Mouse (Mus musculus): ENCODE measurements around the gene Plac8.

Plac8 gene

DNA sequence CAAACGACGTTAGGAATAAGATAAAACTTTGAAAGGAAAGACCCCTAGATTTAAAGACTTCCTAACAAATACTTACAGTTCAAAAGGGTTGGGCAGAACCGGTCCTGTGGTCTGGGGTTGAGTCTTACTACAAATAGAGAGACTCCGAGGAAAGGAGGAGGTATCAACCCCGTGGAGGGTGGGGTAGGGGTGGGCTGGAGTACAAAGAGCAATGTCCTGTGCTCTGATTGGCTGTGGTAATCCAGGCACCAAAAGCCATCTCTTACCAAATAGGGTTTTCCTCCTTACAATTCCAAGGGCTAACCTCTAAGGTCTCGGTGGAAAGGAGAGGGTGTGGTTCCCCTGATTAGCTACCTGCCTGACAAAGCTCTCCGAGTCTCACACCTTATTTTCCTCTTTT is at the start of gene Plac8:
Plac8 (minus strand) TSS at position 177 of the 400 bp plus-strand sequence.
- in situ Hi-C loops (cut with MboI, MseI), result loop anchor here (10.0 kb wide), 1 partner anchor 73 kb away; no protein-coding TSS in a partner anchor

- in situ Hi-C loops (cut with MboI, MseI), result no loop called here
These were observed 48.9 kb upstream of the Plac8 start for GRCm38 (mm10) chr5:100620952-100621351.

- in situ Hi-C loops (cut with MboI, MseI), result no loop called here
These were observed 47.7 kb upstream of the Plac8 start for GRCm38 (mm10) chr5:100619586-100620275.

GRCm38 (mm10) chr5:100613896-100614768 is 42.1 kb upstream of the Plac8 start:
- in situ Hi-C loops (cut with MboI, MseI), result no loop called here

GRCm38 (mm10) chr5:100607868-100608267 is 35.8 kb upstream of the Plac8 start:
- in situ Hi-C loops (cut with MboI, MseI), result no loop called here

GRCm38 (mm10) chr5:100607090-100607762 is 35.2 kb upstream of the Plac8 start:
- in situ Hi-C loops (cut with MboI, MseI), result no loop called here

DNA sequence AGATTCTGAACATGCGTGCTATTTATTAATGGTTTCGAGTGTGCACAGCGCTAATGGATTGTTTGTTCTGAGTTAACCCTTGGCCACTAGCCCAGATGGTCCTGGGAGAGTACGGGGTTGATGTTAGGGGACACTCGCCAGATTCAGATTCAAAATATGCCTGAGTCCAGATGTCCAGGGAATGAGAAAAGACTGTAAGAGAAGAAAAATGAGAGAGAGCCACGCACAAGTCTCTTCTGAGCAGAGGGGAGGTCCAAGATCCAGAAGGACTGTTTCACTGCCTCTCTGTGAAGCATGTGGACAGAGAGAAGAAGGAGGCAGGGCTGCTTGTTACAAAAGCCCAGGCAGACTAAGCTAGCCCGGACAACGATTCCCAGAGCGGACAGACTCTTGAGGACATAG is 33.8 kb upstream of the Plac8 start:
- in situ Hi-C loops (cut with MboI, MseI), result no loop called here

DNA sequence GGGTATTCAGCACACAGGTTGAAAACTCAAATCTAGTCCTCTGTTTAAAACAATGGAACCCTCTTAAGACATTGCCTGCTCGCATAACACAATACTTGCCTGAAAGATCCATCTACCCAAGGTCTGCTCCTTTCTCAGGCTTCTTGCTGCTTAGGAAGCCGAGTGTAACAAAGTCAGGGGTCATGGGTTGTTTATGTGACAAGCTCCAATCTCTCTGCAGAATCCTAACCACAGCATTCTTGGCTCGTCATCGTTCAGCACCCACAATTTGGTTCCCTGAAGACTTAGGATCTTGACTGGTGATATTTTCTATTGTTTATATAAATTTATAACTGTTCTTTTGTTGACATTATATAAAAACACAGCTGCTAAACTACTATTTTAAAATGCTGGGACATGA is 32.0 kb upstream of the Plac8 start:
- in situ Hi-C loops (cut with MboI, MseI), result no loop called here

DNA sequence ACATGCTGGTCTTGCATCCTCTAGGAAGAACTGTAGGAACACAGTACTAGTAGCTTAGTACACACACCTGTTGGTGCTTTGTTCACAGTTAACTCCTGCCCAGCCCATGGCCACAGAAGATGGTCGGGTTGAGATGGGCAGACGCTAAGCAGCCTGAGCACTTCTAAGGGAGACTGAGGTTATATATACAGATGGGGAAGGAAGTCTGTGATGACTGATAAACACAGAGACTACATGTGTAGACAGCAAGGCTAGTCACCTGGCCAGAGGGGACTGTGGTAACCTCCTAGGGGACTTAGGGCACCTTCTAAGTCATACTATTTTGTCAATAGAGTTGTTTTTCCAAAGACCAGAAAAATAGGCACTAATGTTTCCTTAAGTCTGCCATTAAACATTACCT is 29.8 kb upstream of the Plac8 start:
- in situ Hi-C loops (cut with MboI, MseI), result no loop called here

- in situ Hi-C loops (cut with MboI, MseI), result no loop called here
These were observed 27.0 kb upstream of the Plac8 start for GRCm38 (mm10) chr5:100598961-100599463.

DNA sequence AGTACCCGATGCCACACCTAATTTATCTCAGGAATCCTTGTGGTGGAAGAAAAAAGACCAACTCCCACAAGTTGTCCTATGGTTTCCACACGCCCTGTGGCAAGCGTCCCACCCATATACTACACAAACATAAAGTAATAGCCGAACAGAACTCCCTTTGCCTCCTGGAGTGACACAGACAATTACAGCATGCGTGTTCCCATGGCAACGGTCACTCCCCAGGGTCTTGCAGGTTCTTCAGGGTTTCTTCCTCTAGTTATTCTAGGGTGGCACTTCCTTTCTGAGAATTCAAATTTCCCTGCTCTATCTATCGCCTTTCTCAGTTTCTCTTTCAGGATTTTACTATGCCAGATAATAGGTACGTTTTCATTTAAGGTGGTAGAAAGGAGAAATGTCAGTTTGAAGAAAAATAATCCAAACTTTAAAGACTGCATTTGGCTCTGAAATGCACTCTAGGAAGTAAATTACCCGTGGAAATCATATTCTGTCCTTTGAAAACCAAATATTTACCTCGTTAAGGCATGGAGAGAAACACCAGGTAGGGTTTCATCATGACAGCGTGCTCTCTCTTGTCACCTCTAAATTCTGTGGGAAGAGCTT is 25.9 kb upstream of the Plac8 start:
- in situ Hi-C loops (cut with MboI, MseI), result no loop called here

GRCm38 (mm10) chr5:100595999-100596398 is 24.0 kb upstream of the Plac8 start:
- in situ Hi-C loops (cut with MboI, MseI), result no loop called here

- in situ Hi-C loops (cut with MboI, MseI), result no loop called here
These were observed 22.9 kb upstream of the Plac8 start for GRCm38 (mm10) chr5:100594803-100595467.

- in situ Hi-C loops (cut with MboI, MseI), result no loop called here
These were observed 18.5 kb upstream of the Plac8 start for GRCm38 (mm10) chr5:100590505-100590904.

DNA sequence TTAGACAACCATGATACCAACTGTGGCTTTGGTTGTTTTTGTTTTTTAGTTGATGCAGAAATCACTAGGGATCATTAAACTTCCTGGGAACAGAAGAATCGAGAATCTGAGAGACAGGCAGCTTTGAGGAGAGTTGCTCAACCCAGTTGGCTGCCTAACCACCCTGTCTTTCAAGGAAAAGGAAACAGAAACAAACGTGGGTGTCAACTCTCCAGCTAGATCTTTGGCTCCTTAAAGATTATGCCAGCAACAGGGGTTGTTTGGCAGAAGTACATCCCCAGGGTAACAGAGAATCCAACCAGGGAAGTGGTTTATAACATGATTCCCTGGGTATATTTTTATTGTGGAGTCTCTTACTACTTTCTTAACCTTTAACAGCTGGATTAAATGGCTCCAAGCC is 15.6 kb upstream of the Plac8 start:
- in situ Hi-C loops (cut with MboI, MseI), result no loop called here

DNA sequence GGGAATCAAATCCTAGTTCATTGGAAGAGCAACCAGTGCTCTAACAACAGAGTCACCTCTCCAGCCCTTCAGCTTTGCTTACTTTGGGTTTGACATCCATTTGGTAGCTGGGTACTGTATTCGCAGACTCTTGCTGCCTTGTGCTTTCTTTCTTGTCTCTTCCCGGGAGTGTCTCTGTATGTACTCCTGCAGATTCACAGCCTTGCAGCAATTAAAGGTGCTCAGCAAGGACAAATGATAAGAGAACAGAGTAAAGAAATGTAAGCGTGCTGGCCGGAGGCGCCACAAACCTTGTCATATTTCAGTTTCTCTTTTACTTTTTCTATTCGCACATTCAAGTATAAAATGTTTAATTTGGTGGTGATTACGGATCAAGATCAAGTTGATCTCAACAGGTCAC is 15.1 kb upstream of the Plac8 start:
- in situ Hi-C loops (cut with MboI, MseI), result no loop called here

DNA sequence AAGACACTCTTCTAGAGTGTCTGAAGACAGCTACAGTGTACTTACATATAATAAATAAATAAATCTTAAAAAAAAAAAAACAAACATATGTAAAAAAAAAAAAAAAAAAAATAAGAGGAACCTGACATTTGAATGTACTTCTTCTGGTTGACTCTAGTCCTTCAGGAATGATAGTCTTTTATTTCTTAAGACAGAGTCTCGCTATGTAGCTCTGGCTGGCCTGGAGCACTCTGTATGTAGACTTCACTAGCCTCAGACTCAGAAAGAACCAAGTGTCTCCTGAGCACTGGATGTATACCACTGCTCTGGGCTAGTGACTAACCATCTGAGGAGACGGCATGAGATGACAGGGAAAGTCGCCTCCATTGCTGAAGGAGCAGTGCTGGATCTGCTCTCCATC is 13.6 kb upstream of the Plac8 start:
- in situ Hi-C loops (cut with MboI, MseI), result no loop called here

DNA sequence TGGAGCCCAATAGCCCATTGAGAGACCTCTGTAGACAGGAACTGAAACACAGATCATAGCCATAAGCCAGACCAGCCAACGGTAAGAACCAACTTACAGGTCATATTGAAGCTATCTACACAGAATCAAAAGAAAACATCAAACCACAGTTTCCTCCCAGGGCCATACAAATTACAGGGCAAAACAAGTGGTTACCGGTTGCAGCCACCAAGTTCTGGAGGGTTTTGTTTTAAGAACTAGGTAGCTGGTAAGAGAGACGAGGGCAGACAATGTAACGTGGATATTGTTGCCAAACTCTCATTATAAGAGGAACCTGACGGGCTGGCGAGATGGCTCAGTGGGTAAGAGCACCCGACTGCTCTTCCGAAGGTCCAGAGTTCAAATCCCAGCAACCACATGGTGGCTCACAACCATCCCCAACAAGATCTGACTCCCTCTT is 13.2 kb upstream of the Plac8 start:
- in situ Hi-C loops (cut with MboI, MseI), result no loop called here

GRCm38 (mm10) chr5:100583066-100583465 is 11.0 kb upstream of the Plac8 start:
- in situ Hi-C loops (cut with MboI, MseI), result no loop called here

DNA sequence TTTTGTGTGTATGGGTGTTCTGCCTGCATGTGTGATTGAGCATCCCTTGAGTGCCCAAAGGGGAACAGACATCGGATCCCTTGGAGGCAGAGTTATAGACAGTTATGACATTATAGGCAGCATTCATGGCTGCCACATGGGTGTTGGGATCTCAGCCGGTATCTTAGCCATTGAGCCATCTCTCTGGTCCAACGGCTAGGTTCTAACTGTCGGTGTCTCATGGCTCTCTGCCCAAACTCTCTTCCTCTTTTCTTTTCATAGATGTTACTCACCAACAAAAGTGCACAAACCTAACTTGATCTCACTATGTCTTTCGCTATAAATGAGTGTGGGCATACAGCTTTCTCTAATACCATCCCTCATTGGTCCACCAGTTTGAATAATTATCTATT is 10.4 kb upstream of the Plac8 start:
- in situ Hi-C loops (cut with MboI, MseI), result no loop called here
